Mouse (Mus musculus) left cerebral cortex, postnatal 4 days (tissue): ENCODE data around the gene Ddx20. TPM values are rescaled to one million over a fixed set of nuclear protein-coding genes. Genes with fewer than 3 reads are reported as not detected.

ENCODE experiments used
- DNase-seq: peaks from one replicate; pipeline ENCODE4 v3.0.0-alpha.2; 2022
- intact Hi-C: fragments of 180-260 bp; cut with DNase I; formaldehyde crosslinking; loops from one replicate; pipeline ENCODE4 v1.15.1; 2025
- total RNA-seq, 2 experiments: library from RNA; stranded (reverse); gene quantifications; 2 replicates each; pipeline ENCODE4 v1.2.3; 2021

The Ddx20 gene
- 10 to 100 TPM; 15.3 to 16.3 TPM for total RNA-seq

DNA sequence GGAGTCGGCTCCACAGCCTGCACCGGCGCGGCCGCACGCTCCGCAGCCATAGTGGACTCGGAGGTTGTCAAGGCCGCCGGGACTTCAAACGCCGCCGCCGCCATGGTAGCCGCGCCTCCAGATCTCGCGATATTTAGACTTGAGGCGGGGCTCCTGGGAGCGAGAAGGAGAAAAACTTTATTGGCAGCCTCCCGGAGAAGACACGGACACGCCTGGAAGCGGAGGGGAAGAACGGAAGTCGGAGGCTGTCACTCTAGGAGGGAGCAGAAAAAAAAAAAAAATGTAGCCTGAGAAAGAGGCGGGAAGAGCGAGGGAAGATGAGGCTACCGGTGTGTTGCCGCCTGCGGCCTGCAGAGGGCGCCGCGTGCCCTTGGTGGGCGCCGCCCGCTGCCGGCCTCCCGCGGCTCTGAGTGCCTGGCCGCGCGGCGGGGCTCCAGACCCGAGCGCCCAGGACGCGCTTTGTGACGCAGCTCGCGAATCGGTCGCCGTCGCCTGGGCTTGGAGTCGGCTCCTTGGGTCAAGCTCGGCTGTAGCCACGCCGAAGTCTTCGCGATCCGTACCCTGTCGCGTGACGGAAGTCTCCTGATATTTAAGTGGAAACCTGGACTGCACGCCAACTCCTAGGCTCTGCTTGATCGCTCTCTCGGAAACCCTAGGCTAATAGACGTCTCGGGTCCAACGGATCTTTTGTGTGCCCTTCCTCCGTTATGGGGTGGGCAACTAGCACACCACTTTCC is at the start of gene Ddx20:
TSS of gene Ddx20 (minus strand) at position 251 of the 737 bp plus-strand sequence.
- intact Hi-C loops = loop anchor here (5.0 kb wide), 2 partner anchors 35 to 210 kb away; no protein-coding TSS in a partner anchor
- DNase-seq = peak; percentile 95

DNA sequence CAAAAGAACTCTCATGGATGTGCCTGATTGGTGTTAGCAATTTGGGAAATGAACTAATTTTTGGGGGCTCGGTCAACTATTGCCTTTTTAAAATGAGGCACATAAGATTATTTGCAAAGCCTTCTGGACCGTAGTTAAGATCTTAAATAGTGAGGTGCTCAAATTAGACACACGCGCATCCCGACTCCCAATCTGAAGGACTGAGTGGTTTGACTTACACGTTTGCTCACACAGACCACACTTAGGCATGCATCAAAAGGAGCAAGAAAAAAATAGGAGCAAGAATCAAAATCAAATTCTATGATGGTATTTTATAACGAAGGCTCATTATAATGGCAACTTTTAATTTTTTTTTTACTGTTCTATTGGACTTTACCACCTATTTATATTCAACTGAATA is 49.7 kb upstream of the Ddx20 start:
- no peak for DNase-seq
- intact Hi-C loops = no loop called here

- DNase-seq = no peak
- intact Hi-C loops = no loop called here
Observed at GRCm38 (mm10) chr3:105736148-105736547, 48.8 kb upstream of the Ddx20 start.

GRCm38 (mm10) chr3:105735285-105735684 is 47.9 kb upstream of the Ddx20 start:
- intact Hi-C loops = no loop called here
- DNase-seq = no peak

DNA sequence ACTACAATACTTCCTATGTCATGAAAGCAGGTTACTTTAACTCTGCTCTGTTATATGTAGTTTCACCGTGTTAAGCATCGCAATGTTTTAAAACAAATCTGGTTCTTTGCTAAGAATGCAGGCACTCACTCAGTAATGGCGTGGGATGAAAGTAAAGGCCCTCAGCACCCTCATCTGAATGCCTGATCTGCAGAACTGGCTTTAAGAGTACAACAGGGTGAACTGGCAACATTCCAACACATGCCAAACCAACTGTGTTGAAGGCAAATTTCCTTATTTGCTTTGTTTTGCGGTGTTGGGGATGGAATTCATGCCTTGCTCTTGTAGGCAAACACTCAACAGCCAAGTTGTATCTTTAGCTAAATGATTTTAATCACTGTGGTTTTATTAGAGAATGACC is 46.2 kb upstream of the Ddx20 start:
- intact Hi-C loops = no loop called here
- no peak for DNase-seq

- DNase-seq = no peak
- intact Hi-C loops = no loop called here
Observed at GRCm38 (mm10) chr3:105732360-105732759, 45.0 kb upstream of the Ddx20 start.

GRCm38 (mm10) chr3:105726037-105726436 is 38.7 kb upstream of the Ddx20 start:
- intact Hi-C loops = no loop called here
- peak; percentile 70 for DNase-seq

DNA sequence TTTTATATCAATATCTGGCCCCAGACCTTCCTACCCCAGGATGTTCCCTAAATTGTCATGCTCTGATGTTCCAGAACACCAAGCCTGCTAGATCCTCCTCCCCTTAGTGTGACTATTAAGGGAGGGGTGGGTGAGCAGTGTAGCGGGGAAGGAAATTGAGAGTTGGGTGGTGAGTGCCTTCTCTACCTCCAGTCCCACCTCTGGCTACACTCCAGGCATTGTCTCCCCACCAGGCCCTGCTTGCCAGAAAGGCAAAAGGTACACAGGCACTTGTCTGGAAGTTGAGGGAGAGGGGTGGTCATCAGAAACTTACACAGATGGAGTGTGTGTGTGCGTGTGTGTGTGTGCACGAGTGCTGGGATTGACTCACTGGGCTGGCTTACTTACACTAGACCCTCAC is 35.1 kb upstream of the Ddx20 start:
- DNase-seq = no peak
- intact Hi-C loops = loop anchor here (5.0 kb wide), 1 partner anchor 35 kb away; the partner anchor contains the start of gene Ddx20

DNA sequence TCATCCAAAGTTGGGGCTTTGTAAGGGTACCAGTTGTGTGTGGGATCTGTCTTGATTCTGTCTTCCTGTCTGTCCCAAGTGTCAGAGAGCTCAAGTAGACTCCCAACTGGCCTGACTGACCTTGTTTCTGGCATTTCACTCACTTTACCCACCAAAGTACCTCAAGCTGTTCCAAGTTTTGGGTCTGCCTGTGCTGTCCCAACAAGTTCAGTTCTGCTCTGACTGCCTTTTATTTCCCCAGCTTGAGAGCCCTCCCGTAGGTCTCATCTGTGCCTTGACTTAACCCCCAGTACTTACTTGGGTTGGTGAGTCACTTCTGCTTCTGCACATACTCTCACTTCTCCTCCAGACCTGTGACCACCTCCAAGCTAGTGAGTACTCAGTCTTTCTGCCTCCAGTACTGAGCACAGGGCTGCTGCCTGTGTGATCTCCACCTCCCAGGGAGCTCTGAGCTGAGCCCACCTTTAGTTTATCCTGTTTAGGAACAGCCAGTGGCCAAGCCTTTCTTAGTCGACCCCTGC is 34.4 kb upstream of the Ddx20 start:
- no peak for DNase-seq
- intact Hi-C loops = loop anchor here (5.0 kb wide), 1 partner anchor 34 kb away; the partner anchor contains the start of gene Ddx20

DNA sequence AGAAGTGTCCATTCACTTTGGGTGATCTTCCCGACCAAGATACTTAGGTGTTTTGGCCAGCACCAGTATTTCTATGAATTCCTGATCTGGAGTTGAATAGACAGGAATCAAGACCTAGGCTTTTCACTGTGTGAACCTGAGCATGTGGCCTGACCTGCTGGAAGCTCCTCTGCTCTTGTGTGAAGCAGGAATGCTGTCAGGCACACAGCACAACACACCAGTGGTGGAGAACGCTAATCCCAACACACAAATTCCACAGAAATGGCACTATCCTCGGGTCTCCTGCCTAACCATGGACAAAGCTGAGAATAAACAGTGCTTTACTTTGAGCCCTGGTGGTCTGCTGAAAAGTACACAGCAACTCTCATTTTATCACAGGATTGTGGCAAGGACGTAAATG is 33.1 kb upstream of the Ddx20 start:
- intact Hi-C loops = loop anchor here (5.0 kb wide), 1 partner anchor 33 kb away; the partner anchor contains the start of gene Ddx20
- no peak for DNase-seq

GRCm38 (mm10) chr3:105719979-105720378 is 32.6 kb upstream of the Ddx20 start:
- DNase-seq = no peak
- intact Hi-C loops = loop anchor here (5.0 kb wide), 1 partner anchor 33 kb away; the partner anchor contains the start of gene Ddx20

- intact Hi-C loops = no loop called here
- no peak for DNase-seq
Observed at GRCm38 (mm10) chr3:105718746-105719145, 31.4 kb upstream of the Ddx20 start.

DNA sequence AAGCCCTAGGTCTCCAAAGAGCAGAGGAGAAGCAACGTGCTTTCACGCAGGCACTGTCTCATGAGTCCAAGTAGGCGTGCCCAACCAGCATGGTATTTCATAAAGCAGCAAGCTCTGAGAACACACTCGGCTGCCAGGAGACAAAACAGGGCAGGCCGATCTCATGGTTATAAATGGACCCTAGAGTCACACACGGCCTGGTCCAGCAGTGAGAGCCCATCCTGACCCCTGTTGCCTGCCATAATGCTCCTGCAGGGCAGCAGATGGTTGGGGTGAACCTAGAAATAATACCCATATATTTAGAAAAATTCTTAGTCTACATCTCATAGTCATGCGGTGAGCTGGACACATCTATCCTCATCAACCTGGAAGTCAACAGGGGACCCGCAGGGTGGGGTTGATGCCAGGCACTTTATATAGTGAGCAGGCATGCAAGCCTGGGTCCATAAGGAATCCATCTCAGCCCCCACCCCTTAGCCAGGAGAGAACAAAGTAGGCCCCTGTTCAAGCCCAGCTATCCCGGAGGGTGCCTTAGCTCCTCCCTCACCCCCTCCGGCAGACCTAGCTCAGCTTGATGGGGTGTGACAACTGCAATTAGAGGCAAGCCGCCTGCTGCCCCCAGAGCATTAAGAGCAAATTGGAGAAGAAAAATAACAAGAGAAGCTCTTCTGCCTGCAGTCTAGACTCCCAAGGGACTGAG is 30.6 kb upstream of the Ddx20 start:
- DNase-seq = peak; percentile 27
- intact Hi-C loops = no loop called here

DNA sequence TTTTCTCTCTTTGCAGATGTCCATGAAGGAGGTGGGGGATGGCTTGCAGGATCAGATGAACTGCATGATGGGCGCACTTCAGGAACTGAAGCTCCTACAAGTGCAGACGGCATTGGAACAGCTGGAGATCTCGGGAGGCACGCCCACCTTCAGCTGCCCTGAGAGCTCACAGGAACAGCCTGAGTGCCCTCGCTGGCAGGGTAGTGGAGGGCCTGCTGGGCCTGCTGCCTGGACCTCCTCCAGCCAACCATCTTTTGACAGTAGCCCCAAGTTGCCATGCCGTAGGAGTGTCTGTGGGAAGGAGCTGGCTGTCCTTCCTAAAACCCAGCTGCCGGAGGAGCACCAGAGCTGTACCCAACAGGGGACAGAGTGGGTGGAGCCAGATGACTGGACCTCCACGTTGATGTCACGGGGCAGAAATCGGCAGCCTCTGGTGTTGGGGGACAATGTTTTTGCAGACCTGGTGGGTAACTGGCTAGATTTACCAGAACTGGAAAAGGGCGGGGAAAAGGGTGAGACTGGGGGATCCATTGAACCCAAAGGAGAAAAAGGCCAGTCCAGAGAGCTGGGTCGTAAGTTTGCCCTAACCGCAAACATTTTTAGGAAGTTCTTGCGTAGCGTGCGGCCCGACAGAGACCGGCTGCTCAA is 29.1 kb upstream of the Ddx20 start:
- peak; percentile 89 for DNase-seq
- intact Hi-C loops = no loop called here

DNA sequence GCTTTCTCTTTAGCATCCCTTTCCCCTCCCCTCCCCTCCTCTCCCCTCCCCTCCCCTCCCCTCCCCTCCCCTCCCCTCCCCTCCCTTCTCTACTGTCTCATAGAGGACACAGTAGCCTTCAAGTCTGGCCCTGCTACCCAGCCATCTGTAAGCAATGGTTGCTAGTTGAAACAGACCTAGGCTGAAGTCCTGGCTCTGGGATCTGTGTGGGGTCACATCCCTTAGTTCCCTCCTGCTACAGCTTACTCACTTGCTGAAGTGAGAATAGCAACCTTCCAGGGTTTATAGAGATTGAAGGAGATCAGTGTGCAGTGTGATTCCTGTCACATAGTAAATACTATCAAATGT is 27.4 kb upstream of the Ddx20 start:
- intact Hi-C loops = no loop called here
- DNase-seq = no peak

GRCm38 (mm10) chr3:105714091-105714819 is 26.9 kb upstream of the Ddx20 start:
- intact Hi-C loops = no loop called here
- DNase-seq = peak; percentile 87

DNA sequence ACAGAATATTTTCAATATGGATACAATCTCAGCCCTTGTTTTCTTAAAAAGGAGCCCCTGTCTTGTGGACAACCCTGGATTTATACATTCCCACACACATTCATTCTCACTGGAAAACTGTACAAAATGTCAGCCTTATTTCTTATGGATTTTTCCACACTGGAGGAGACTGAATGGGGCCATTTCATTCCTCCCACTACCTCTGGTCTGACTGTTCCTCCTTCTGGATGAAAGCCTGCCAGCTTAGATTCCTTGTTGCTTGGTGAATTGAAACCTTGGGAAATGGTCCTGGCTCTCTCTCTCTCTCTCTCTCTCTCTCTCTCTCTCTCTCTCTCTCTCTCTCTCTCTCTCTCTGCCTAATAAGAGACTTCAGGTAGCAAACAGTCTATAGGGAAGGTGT is 25.5 kb upstream of the Ddx20 start:
- DNase-seq = no peak
- intact Hi-C loops = no loop called here

DNA sequence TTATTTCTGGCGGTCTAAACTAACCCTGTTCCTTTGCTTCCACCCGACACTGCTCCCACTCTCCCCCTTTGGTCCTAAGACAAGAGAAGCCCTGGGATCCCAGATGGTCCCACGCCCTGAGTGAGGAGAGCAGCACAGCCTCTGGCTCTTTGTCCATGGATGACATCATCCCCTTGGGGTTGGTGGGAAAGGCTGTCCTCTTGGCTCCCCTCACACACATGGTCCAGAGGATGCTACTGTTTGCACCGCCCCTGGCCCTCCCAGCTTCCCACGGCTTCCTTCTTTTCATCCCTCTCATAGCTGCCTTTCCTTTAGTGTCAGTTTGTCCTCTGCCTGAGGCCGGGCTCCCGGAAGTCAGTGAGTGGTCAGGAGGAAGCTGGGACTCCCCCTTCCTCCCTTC is 24.4 kb upstream of the Ddx20 start:
- intact Hi-C loops = no loop called here
- peak; percentile 78 for DNase-seq

DNA sequence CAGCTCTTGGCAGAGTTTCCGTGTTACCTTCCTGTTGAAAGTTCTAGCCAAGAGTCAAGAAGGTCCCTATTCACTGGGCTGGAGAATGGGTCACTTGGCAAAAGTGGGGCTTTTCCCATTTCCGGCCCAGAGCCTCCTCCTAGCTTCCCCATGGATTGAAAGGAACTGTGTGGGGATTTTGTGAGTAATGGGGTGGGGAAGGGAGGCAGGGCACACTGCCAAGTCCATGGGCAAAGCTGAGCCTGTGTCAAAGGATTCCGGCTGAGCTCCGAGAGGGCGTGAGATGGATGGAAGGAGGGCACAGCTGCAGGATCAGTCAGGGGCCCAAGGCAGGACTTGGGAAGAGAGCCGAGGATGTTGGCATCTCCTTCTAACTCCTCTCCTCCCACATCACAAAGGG is 22.9 kb upstream of the Ddx20 start:
- intact Hi-C loops = no loop called here
- DNase-seq = peak; percentile 93

DNA sequence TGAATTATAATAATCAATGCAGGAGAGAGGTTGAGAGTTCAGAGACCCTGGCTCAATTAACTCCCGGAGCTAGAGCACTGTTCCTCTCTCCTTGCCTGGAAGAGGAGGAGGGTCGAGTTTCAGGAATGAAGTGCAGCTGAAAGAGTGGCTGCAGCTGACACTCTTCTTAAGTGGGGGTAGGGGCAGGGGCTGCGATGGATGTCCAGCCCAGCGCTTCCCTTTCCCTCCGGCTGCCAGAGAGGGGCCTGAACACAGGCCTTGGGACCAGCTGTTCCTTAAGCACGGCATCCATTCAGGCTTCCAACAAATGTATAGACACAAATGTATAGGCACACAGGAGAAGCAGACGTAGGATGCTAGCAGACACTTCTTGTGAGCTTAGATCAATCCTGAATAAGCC is 20.2 kb upstream of the Ddx20 start:
- no peak for DNase-seq
- intact Hi-C loops = no loop called here
